Mouse (Mus musculus) c-Kit-positive CD71-negative TER-119-negative erythroid progenitor cells, embryonic 14.5 days (primary cell): ENCODE measurements around the gene Tmc8.

Source experiments
- DNase-seq: peaks from one replicate; pipeline ENCODE4 v3.0.0-alpha.2; 2013; ENCODE audit warnings: low read depth

The Tmc8 gene

GRCm38 (mm10) chr11:117781993-117782704 is at the start of gene Tmc8, which contains the start of gene Tmc6:
Tmc8 (plus strand) TSS chr11:117782076.
Tmc6 (minus strand) TSS chr11:117782198.
- no peak for DNase-seq

- no peak for DNase-seq
Measured at GRCm38 (mm10) chr11:117736037-117736689, 45.7 kb upstream of the Tmc8 start.

- DNase-seq = no peak
Measured at GRCm38 (mm10) chr11:117738123-117738522, 43.8 kb upstream of the Tmc8 start.

- no peak for DNase-seq
Measured at GRCm38 (mm10) chr11:117741128-117741527, 40.7 kb upstream of the Tmc8 start.

GRCm38 (mm10) chr11:117742243-117742642 is 39.6 kb upstream of the Tmc8 start:
- DNase-seq = no peak

- no peak for DNase-seq
Measured at GRCm38 (mm10) chr11:117742715-117743114, 39.2 kb upstream of the Tmc8 start.

GRCm38 (mm10) chr11:117743454-117744030 is 38.3 kb upstream of the Tmc8 start:
- no peak for DNase-seq

- DNase-seq = no peak
Measured at GRCm38 (mm10) chr11:117748628-117749027, 33.2 kb upstream of the Tmc8 start.

GRCm38 (mm10) chr11:117749414-117749813 is 32.5 kb upstream of the Tmc8 start:
- no peak for DNase-seq

GRCm38 (mm10) chr11:117751544-117751943 is 30.3 kb upstream of the Tmc8 start:
- DNase-seq = no peak

- no peak for DNase-seq
Measured at GRCm38 (mm10) chr11:117755891-117756290, 26.0 kb upstream of the Tmc8 start.

- DNase-seq = no peak
Measured at GRCm38 (mm10) chr11:117759267-117759666, 22.6 kb upstream of the Tmc8 start.

GRCm38 (mm10) chr11:117760374-117761119 is 21.3 kb upstream of the Tmc8 start:
- DNase-seq = no peak

GRCm38 (mm10) chr11:117761801-117762200 is 20.1 kb upstream of the Tmc8 start:
- no peak for DNase-seq

- DNase-seq = no peak
Measured at GRCm38 (mm10) chr11:117762246-117762645, 19.6 kb upstream of the Tmc8 start.

GRCm38 (mm10) chr11:117764319-117764718 is 17.6 kb upstream of the Tmc8 start:
- DNase-seq = no peak

- DNase-seq = no peak
Measured at GRCm38 (mm10) chr11:117765361-117765760, 16.5 kb upstream of the Tmc8 start.

- no peak for DNase-seq
Measured at GRCm38 (mm10) chr11:117766275-117766674, 15.6 kb upstream of the Tmc8 start.

- DNase-seq = no peak
Measured at GRCm38 (mm10) chr11:117768725-117769682, 12.9 kb upstream of the Tmc8 start.

GRCm38 (mm10) chr11:117769683-117770047 is 12.2 kb upstream of the Tmc8 start:
- no peak for DNase-seq

GRCm38 (mm10) chr11:117770407-117770806 is 11.5 kb upstream of the Tmc8 start:
- DNase-seq = no peak
